Mouse (Mus musculus) liver, embryonic 12.5 days (tissue): Measurements from ENCODE around the gene Gsg1l2. TPM values are rescaled to one million over a fixed set of nuclear protein-coding genes. Genes with fewer than 3 reads are reported as not detected.

Experiments
- ATAC-seq: fragments of 200-750 bp; cut with Nextera tagmentation; 2 replicates; pipeline ENCODE4 v1.8.0; 2017; ENCODE audit warnings: moderate number of reproducible peaks, mild to moderate bottlenecking, moderate library complexity
- H3K27ac ChIP-seq: fragments of 300-500 bp; sonication (generic); 2 replicates; pipeline ENCODE4 v1.5.1; 2016; ENCODE audit warnings: mild to moderate bottlenecking
- H3K27me3 ChIP-seq: fragments of 300-500 bp; sonication (generic); replicated peaks from 2 replicates; pipeline ENCODE4 v1.6.1; 2016; ENCODE audit warnings: mild to moderate bottlenecking, moderate library complexity
- H3K36me3 ChIP-seq: fragments of 300-500 bp; sonication (generic); 2 replicates; pipeline ENCODE4 v1.6.1; 2016; ENCODE audit warnings: mild to moderate bottlenecking, moderate library complexity
- H3K4me1 ChIP-seq: fragments of 300-500 bp; sonication (generic); 2 replicates; pipeline ENCODE4 v1.6.1; 2016
- H3K4me2 ChIP-seq: fragments of 300-500 bp; sonication (generic); 2 replicates; pipeline ENCODE4 v1.6.1; 2016; ENCODE audit warnings: mild to moderate bottlenecking, moderate library complexity
- H3K4me3 ChIP-seq: fragments of 300-500 bp; sonication (generic); 2 replicates; pipeline ENCODE4 v1.5.1; 2016; ENCODE audit warnings: mild to moderate bottlenecking, moderate library complexity
- H3K9ac ChIP-seq: fragments of 300-500 bp; sonication (generic); 2 replicates; pipeline ENCODE4 v1.6.1; 2016; ENCODE audit warnings: mild to moderate bottlenecking, moderate library complexity
- H3K9me3 ChIP-seq: fragments of 300-500 bp; sonication (generic); replicated peaks from 2 replicates; pipeline ENCODE4 v1.6.1; 2016; ENCODE audit warnings: mild to moderate bottlenecking, moderate library complexity
- WGBS: fragments of 180-500 bp; shearing (Covaris S2); methylation state at CpG from one replicate; pipeline ENCODE4 v1.1.7; 2016; ENCODE audit not compliant: insufficient replicate concordance; 5-methylcytosine and 5-hydroxymethylcytosine counted together
- polyA plus RNA-seq: library from polyadenylated mRNA; unstranded; fragments of >200 nt; fragmentation: Nextera tagmentation; extraction: Ambion mirVana; gene quantifications from 2 replicates; pipeline ENCODE4 v1.2.1, GENCODE M21; 2016

Gene Gsg1l2
- polyA plus RNA-seq, 1 experiment from 2014 or later, result not detected

- H3K36me3 ChIP-seq, result no peaks in the 10 kb centered on the region
- H3K4me3 ChIP-seq, result no peak overlapping the region
- H3K4me1 ChIP-seq, result no peaks in the 10 kb centered on the region
- H3K27ac ChIP-seq, result no peak overlapping the region
- H3K27me3 ChIP-seq, result peaks cover 5% of the 10 kb centered on the region
- WGBS, result 75% methylated on average over 2 of the region's 2 CpGs
- no peak overlapping the region for H3K9ac ChIP-seq
- ATAC-seq, result no peak
- no peaks in the 10 kb centered on the region for H3K9me3 ChIP-seq
- no peak overlapping the region for H3K4me2 ChIP-seq
These were observed 2.7 kb upstream of the Gsg1l2 start for GRCm38 (mm10) chr11:67771691-67772090.

GRCm38 (mm10) chr11:67772577-67772976, 1.8 kb upstream of the Gsg1l2 start:
- no peak overlapping the region for H3K4me3 ChIP-seq
- no peak overlapping the region for H3K4me2 ChIP-seq
- H3K36me3 ChIP-seq, result no peaks in the 10 kb centered on the region
- WGBS, result 28% methylated on average over 8 of the region's 8 CpGs
- H3K27me3 ChIP-seq, result peaks cover 5% of the 10 kb centered on the region
- H3K27ac ChIP-seq, result no peak overlapping the region
- no peaks in the 10 kb centered on the region for H3K9me3 ChIP-seq
- no peaks in the 10 kb centered on the region for H3K4me1 ChIP-seq
- no peak overlapping the region for H3K9ac ChIP-seq
- no peak for ATAC-seq

GRCm38 (mm10) chr11:67790182-67790581, 15.8 kb downstream of the Gsg1l2 start:
- Histone ChIP-seq H3K27ac (no peak overlapping the region), H3K4me1 (no peaks in the 10 kb centered on the region), H3K4me2 (no peak overlapping the region), H3K27me3 (no peaks in the 10 kb centered on the region), H3K4me3 (no peak overlapping the region), H3K9ac (no peak overlapping the region), H3K9me3 (no peaks in the 10 kb centered on the region), H3K36me3 (no peaks in the 10 kb centered on the region)
- WGBS, result 40% methylated on average over 11 of the region's 11 CpGs
- no peak for ATAC-seq

- Histone ChIP-seq H3K27me3 (no peaks in the 10 kb centered on the region), H3K36me3 (no peaks in the 10 kb centered on the region)
These were observed 23.5 kb downstream of the Gsg1l2 start, which contains the start of gene Dhrs7c for GRCm38 (mm10) chr11:67797931-67798330. Gene Dhrs7c (plus strand): TSS chr11:67798187.

GRCm38 (mm10) chr11:67800130-67800723, 25.8 kb downstream of the Gsg1l2 start:
- Histone ChIP-seq H3K27me3 (no peaks in the 10 kb centered on the region), H3K27ac (no peak overlapping the region), H3K4me2 (no peak overlapping the region), H3K4me1 (no peaks in the 10 kb centered on the region), H3K4me3 (no peak overlapping the region), H3K9me3 (no peaks in the 10 kb centered on the region), H3K9ac (no peak overlapping the region), H3K36me3 (no peaks in the 10 kb centered on the region)
- no peak for ATAC-seq

More at GRCm38 (mm10) chr11:67797931-67798330, 23.5 kb downstream of the Gsg1l2 start, which contains the start of gene Dhrs7c:
- Histone ChIP-seq H3K4me1 (no peaks in the 10 kb centered on the region), H3K4me3 (no peak within 1 kb of the TSS), H3K4me2 (no peak within 1 kb of the TSS), H3K9me3 (no peaks in the 10 kb centered on the region), H3K27ac (no peak within 1 kb of the TSS), H3K9ac (no peak within 1 kb of the TSS)
- 76% methylated on average over 7 of the region's 7 CpGs for WGBS
- ATAC-seq, result no peak

- no peak overlapping the region for H3K4me2 ChIP-seq
- H3K4me3 ChIP-seq, result no peak overlapping the region
- no peaks in the 10 kb centered on the region for H3K36me3 ChIP-seq
- no peak for ATAC-seq
- no peaks in the 10 kb centered on the region for H3K9me3 ChIP-seq
- no peaks in the 10 kb centered on the region for H3K4me1 ChIP-seq
- no peak overlapping the region for H3K9ac ChIP-seq
- no peak overlapping the region for H3K27ac ChIP-seq
- WGBS, result 65% methylated on average over 8 of the region's 8 CpGs
- H3K27me3 ChIP-seq, result no peaks in the 10 kb centered on the region
These were observed 26.8 kb downstream of the Gsg1l2 start for GRCm38 (mm10) chr11:67801169-67801568.

- no peak for ATAC-seq
- Histone ChIP-seq H3K9me3 (no peaks in the 10 kb centered on the region), H3K27me3 (no peaks in the 10 kb centered on the region), H3K36me3 (no peaks in the 10 kb centered on the region), H3K4me1 (no peaks in the 10 kb centered on the region), H3K4me3 (no peak overlapping the region), H3K4me2 (no peak overlapping the region), H3K27ac (no peak overlapping the region), H3K9ac (no peak overlapping the region)
- WGBS, result 73% methylated on average over 1 of the region's 1 CpGs
These were observed 31.1 kb downstream of the Gsg1l2 start for GRCm38 (mm10) chr11:67805538-67805937.

- Histone ChIP-seq H3K27me3 (no peaks in the 10 kb centered on the region), H3K27ac (no peak overlapping the region)
These were observed 32.6 kb downstream of the Gsg1l2 start for GRCm38 (mm10) chr11:67806832-67807597.

GRCm38 (mm10) chr11:67808051-67808450, 33.6 kb downstream of the Gsg1l2 start:
- no peak for ATAC-seq
- H3K4me3 ChIP-seq, result no peak overlapping the region
- H3K9ac ChIP-seq, result no peak overlapping the region
- 59% methylated on average over 5 of the region's 5 CpGs for WGBS
- H3K9me3 ChIP-seq, result no peaks in the 10 kb centered on the region
- no peaks in the 10 kb centered on the region for H3K27me3 ChIP-seq
- no peaks in the 10 kb centered on the region for H3K36me3 ChIP-seq
- H3K27ac ChIP-seq, result no peak overlapping the region
- no peaks in the 10 kb centered on the region for H3K4me1 ChIP-seq
- no peak overlapping the region for H3K4me2 ChIP-seq

More at GRCm38 (mm10) chr11:67806832-67807597, 32.6 kb downstream of the Gsg1l2 start:
- no peak overlapping the region for H3K9ac ChIP-seq
- no peaks in the 10 kb centered on the region for H3K9me3 ChIP-seq
- no peak for ATAC-seq
- H3K4me3 ChIP-seq, result no peak overlapping the region
- H3K4me2 ChIP-seq, result no peak overlapping the region
- H3K4me1 ChIP-seq, result no peaks in the 10 kb centered on the region
- H3K36me3 ChIP-seq, result no peaks in the 10 kb centered on the region
- WGBS, result 68% methylated on average over 11 of the region's 11 CpGs

- 52% methylated on average over 6 of the region's 6 CpGs for WGBS
- Histone ChIP-seq H3K9ac (no peak overlapping the region), H3K27ac (no peak overlapping the region), H3K27me3 (no peaks in the 10 kb centered on the region), H3K4me1 (no peaks in the 10 kb centered on the region), H3K4me2 (no peak overlapping the region), H3K9me3 (no peaks in the 10 kb centered on the region), H3K4me3 (no peak overlapping the region), H3K36me3 (no peaks in the 10 kb centered on the region)
- no peak for ATAC-seq
These were observed 37.1 kb downstream of the Gsg1l2 start for GRCm38 (mm10) chr11:67811535-67811934.

- no peaks in the 10 kb centered on the region for H3K27me3 ChIP-seq
- H3K4me1 ChIP-seq, result no peaks in the 10 kb centered on the region
- no peaks in the 10 kb centered on the region for H3K9me3 ChIP-seq
- ATAC-seq, result no peak
- no peak overlapping the region for H3K27ac ChIP-seq
- H3K4me2 ChIP-seq, result 0 out of 2 replicates have a peak overlapping the region, but pooled peaks have one; percentile 8
- no peak overlapping the region for H3K9ac ChIP-seq
- WGBS, result 22% methylated on average over 5 of the region's 5 CpGs
- H3K36me3 ChIP-seq, result no peaks in the 10 kb centered on the region
- no peak overlapping the region for H3K4me3 ChIP-seq
These were observed 45.2 kb downstream of the Gsg1l2 start for GRCm38 (mm10) chr11:67819604-67820003.

- no peaks in the 10 kb centered on the region for H3K36me3 ChIP-seq
- no peak overlapping the region for H3K9ac ChIP-seq
- no peak overlapping the region for H3K27ac ChIP-seq
- H3K9me3 ChIP-seq, result no peaks in the 10 kb centered on the region
- H3K4me2 ChIP-seq, result no peak overlapping the region
- H3K4me3 ChIP-seq, result no peak overlapping the region
- no peaks in the 10 kb centered on the region for H3K27me3 ChIP-seq
- no peak for ATAC-seq
- no peaks in the 10 kb centered on the region for H3K4me1 ChIP-seq
- WGBS, result 22% methylated on average over 4 of the region's 4 CpGs
These were observed 45.8 kb downstream of the Gsg1l2 start for GRCm38 (mm10) chr11:67820221-67820620.
